Mouse (Mus musculus): ENCODE results near the gene Psmb5. TPM values are rescaled to one million over a fixed set of nuclear protein-coding genes. Genes with fewer than 3 reads are reported as not detected.

Gene Psmb5
- polyA plus RNA-seq (2015; fragmentation: Nextera tagmentation; extraction: Ambion mirVana), result 422 and 424 TPM in 2 replicates

DNA sequence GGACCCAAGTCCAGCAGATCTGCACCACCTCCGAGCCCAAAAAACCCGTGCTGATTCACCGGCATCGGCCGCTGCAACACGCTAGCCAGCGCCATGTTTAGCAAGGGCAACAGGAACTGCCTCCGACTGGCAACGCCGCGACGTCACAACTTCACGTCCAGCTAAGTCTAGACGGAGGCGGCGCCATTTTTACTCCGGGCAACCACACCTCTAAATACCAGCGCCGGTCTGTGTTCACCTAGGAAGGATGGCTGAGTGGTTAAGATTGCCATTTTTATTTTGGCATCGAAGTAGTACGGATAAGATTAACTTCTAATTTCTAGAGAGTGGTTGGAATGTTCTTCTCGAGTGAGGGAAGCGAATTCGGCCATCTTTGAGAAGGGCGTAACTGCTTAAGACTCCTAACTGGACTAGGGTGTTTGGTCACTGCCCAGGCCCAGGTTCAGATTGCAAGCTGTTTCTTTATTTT lies at the start of gene Psmb5:
TSS of gene Psmb5 (minus strand) at position 126 of the 469 bp plus-strand sequence.
- Histone ChIP-seq H3K9me3 (replicated peaks) (no peaks in the 10 kb centered on the region), H3K36me3 (peaks cover 30% of the 10 kb centered on the region), H3K4me1 (peaks cover 12% of the 10 kb centered on the region), H3K4me3 (replicated peaks) (peak within 1 kb of the TSS; percentile 86), H3K9ac (peak within 1 kb of the TSS; percentile 89), H3K27ac (peak within 1 kb of the TSS; percentile 87), H3K4me2 (peak within 1 kb of the TSS; percentile 65), H3K27me3 (no peaks in the 10 kb centered on the region)
- ATAC-seq (replicated peaks; ENCODE audit: low FRiP score), result peak; percentile 89
- WGBS, result under 1% methylated on average over 25 of the region's 25 CpGs

DNA sequence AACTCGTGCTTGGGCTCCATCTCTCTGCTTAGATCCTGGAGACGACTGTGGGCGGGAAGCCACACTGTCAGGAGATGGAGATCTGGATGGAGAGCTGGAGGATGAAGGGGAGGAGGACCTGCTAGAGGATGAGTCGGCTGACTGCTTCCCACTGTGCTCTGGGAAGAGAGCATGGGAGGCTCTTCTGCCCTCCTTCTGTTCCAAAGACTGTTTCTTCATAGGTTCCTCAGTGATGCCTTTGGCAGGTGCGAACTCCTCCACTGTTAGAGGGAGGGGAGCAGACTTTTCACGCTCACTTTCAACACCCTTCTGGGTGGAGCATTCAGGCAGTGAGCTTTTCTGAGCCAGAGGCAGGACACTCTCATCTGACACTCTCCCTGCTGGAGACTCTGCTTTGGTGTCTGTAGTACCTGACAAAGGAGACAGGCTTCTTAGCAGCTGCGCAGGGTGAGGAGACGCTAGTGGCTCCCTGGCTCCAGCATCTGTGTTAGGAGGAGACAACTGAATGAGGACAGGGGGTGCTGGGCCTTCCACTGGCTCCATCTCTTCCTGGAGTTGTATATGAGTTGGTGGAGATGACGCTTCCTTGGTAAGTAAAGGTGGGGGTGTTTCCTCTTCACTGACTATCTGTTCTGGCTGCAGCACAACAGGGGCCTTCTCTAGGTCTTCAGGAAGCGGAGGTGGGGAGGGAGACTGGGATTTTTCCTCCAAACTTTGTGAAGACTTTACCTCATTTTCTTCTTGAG lies 46.8 kb upstream of the Psmb5 start:
- Histone ChIP-seq H3K9ac (no peak overlapping the region), H3K27me3 (no peaks in the 10 kb centered on the region), H3K27ac (no peak overlapping the region), H3K4me1 (no peaks in the 10 kb centered on the region), H3K4me3 (replicated peaks) (no peak overlapping the region), H3K36me3 (peaks cover 97% of the 10 kb centered on the region), H3K4me2 (no peak overlapping the region), H3K9me3 (replicated peaks) (no peaks in the 10 kb centered on the region)
- ATAC-seq (replicated peaks; ENCODE audit: low FRiP score), result no peak
- 86% methylated on average over 10 of the region's 10 CpGs for WGBS

DNA sequence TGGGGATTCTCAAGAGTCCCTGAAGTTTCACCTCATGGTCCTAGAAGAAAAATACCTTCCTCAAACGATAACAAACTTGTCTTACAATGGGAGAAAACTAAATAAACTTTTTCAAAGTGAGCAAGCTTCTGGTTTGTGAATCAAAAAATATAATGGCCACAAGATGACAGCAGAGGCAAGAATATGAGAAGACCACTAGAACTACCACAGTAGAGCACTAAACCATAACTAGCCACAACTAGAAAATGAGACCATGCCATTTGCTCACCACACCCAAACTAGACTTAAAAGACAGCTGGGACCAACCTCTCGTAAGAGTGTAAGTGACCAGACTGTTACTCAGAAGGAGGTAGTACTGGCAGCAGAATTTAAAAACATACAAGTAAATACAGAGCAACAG lies 42.2 kb upstream of the Psmb5 start:
- Histone ChIP-seq H3K4me2 (no peak overlapping the region), H3K4me1 (no peaks in the 10 kb centered on the region), H3K9me3 (replicated peaks) (no peaks in the 10 kb centered on the region), H3K36me3 (peaks cover 100% of the 10 kb centered on the region), H3K27me3 (no peaks in the 10 kb centered on the region), H3K27ac (no peak overlapping the region), H3K4me3 (replicated peaks) (no peak overlapping the region), H3K9ac (no peak overlapping the region)
- WGBS, result 88% methylated on average over 2 of the region's 2 CpGs
- ATAC-seq (replicated peaks; ENCODE audit: low FRiP score), result no peak

DNA sequence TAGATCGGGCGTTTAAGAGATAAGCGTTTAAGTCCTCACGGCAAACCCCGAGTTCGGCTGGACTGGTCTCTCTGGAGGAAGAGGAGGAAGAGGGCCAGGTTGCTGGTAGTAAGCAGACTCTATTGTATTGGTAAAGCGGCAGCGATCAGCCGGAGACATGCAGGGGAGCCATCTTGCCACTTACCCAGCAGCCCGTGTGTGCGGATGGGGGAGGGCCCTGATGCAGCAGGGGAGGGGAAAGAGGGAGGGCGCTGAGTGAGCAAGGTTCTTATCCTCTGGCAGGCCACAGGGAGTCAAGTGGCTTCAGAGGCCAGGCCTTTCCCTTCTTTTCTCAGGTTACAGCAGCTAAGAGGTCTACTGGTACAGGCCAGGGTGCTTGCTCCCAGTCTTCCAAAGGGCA lies 35.7 kb upstream of the Psmb5 start:
- ATAC-seq (replicated peaks; ENCODE audit: low FRiP score), result peak; percentile 92
- WGBS, result 0% methylated on average over 12 of the region's 12 CpGs
- H3K27ac ChIP-seq, result peak overlapping the region; percentile 88
- peak overlapping the region; percentile 86 for H3K9ac ChIP-seq
- H3K4me3 ChIP-seq (replicated peaks), result peak overlapping the region; percentile 71
- no peaks in the 10 kb centered on the region for H3K9me3 ChIP-seq (replicated peaks)
- H3K36me3 ChIP-seq, result peaks cover 76% of the 10 kb centered on the region
- H3K4me2 ChIP-seq, result peak overlapping the region; percentile 79
- H3K4me1 ChIP-seq, result peaks cover 47% of the 10 kb centered on the region
- no peaks in the 10 kb centered on the region for H3K27me3 ChIP-seq

DNA sequence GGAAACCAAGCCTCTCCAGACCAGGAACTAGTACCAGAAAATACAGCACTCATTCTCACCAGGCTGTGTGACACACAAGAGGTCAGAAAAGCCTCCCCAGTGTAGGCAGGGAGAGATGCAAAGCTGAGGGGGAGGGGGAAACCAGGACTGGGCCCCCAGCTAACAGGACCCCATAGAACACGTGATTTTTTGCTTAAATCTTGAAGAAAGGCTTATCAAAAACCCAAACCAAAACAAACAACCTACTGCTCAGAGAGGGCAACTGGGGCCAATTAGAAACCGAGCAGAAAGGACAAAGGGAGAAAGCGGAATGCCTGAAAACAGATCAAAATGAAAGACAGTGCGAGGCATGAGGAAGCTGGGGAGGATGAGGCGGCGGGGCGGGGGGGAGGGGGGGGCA lies 35.0 kb upstream of the Psmb5 start:
- H3K27ac ChIP-seq, result peak overlapping the region; percentile 88
- WGBS, result 0% methylated on average over 7 of the region's 7 CpGs

DNA sequence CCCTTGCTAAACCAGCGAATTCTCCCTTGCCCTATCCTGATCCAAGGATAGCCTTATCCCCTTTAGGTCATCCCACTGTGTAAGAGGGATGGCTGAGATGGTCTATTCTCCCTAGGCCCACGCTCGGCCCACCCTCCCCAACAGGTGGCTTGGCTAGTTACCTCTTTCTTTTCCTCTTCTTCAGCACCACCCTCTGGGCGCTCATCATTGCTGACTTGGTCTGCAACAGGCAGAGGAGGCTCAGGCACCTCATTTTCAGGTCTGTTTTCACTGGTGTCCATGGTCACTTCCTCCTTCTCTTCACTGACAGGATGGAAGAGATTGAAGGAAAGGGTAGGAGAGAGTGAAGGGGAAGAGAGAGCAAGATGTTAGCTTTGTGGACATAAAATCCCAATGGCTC lies 33.7 kb upstream of the Psmb5 start:
- Histone ChIP-seq H3K4me2 (peak overlapping the region; percentile 79), H3K27ac (peak overlapping the region; percentile 88), H3K9ac (peak overlapping the region; percentile 86), H3K4me1 (peaks cover 49% of the 10 kb centered on the region), H3K4me3 (replicated peaks) (0 out of 2 replicates have a peak overlapping the region, but pooled peaks have one; percentile 71), H3K36me3 (peaks cover 76% of the 10 kb centered on the region), H3K9me3 (replicated peaks) (no peaks in the 10 kb centered on the region), H3K27me3 (no peaks in the 10 kb centered on the region)
- WGBS, result 79% methylated on average over 4 of the region's 4 CpGs
- ATAC-seq (replicated peaks; ENCODE audit: low FRiP score), result no peak

More for the DNA sequence above, 35.0 kb upstream of the Psmb5 start:
- H3K36me3 ChIP-seq, result peaks cover 76% of the 10 kb centered on the region
- H3K9ac ChIP-seq, result peak overlapping the region; percentile 86
- peak overlapping the region; percentile 79 for H3K4me2 ChIP-seq
- peaks cover 49% of the 10 kb centered on the region for H3K4me1 ChIP-seq
- ATAC-seq (replicated peaks; ENCODE audit: low FRiP score), result no peak
- no peaks in the 10 kb centered on the region for H3K9me3 ChIP-seq (replicated peaks)
- peak overlapping the region; percentile 71 for H3K4me3 ChIP-seq (replicated peaks)
- no peaks in the 10 kb centered on the region for H3K27me3 ChIP-seq

DNA sequence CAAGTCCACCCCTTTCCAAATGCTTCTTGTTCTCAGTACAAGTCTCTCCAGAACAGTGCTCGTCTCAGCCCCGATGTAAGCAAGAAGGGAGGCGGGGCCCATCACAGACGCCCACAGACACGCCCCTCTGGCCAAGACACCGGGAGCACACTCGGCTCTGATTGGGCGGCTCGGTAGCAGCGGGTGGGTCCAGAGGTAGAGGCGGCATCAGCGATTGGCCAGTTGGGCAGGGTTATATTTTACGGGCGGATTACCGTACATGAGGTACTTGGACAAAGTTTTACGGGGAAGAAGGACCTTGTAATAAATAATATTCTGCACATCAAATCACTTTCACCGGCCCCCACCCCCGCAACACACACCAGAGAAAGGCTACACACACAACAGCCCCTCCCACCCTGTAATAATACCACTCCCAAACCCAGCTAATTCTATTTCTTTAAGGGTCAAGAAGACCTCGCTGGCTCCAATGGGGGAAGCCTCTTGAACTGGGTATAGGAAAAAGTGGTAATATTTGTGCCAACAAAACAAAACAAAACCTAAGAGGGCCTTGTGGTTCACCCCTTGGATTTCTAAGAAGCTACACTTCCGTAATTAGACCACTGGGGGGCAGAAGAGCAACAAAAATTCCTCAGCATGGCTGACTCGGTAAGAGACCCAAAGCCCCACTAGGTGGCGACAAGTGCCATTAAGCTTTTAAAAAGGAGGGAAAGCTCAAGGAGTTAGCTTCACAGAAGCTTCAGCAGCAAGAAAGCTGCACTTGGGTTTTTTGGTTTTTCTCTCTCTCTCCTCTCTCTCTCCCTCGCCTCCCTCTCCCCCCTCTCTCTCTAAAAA lies 33.0 kb upstream of the Psmb5 start:
- no peaks in the 10 kb centered on the region for H3K9me3 ChIP-seq (replicated peaks)
- ATAC-seq (replicated peaks; ENCODE audit: low FRiP score), result peak; percentile 24
- no peak overlapping the region for H3K9ac ChIP-seq
- H3K27me3 ChIP-seq, result no peaks in the 10 kb centered on the region
- H3K36me3 ChIP-seq, result peaks cover 76% of the 10 kb centered on the region
- no peak overlapping the region for H3K4me2 ChIP-seq
- no peak overlapping the region for H3K4me3 ChIP-seq (replicated peaks)
- peak overlapping the region; percentile 88 for H3K27ac ChIP-seq
- peaks cover 49% of the 10 kb centered on the region for H3K4me1 ChIP-seq
- WGBS, result 65% methylated on average over 23 of the region's 23 CpGs

DNA sequence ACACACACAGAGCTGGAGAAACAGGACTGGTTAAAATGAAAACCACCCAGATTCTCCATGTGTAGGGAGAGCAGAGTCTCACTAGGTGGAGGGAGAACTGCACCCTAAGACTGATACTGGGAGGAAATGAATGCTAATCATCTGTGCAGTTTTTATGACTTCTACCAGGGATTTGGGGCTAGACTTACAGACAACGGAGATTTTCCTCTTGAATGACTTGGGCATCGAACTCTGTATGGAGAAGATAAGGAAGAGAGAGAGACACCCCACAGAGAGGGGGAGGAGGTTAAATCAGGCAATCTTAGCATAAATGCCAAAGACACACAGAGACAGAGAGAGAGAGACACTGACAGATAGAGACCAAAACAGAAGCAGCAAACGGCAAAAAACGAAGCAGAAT lies 30.1 kb upstream of the Psmb5 start:
- Histone ChIP-seq H3K36me3 (peaks cover 87% of the 10 kb centered on the region), H3K4me3 (replicated peaks) (no peak overlapping the region), H3K9me3 (replicated peaks) (no peaks in the 10 kb centered on the region), H3K4me1 (peaks cover 38% of the 10 kb centered on the region), H3K4me2 (no peak overlapping the region), H3K9ac (no peak overlapping the region), H3K27ac (no peak overlapping the region), H3K27me3 (no peaks in the 10 kb centered on the region)
- WGBS, result 79% methylated on average over 4 of the region's 4 CpGs
- ATAC-seq (replicated peaks; ENCODE audit: low FRiP score), result no peak

DNA sequence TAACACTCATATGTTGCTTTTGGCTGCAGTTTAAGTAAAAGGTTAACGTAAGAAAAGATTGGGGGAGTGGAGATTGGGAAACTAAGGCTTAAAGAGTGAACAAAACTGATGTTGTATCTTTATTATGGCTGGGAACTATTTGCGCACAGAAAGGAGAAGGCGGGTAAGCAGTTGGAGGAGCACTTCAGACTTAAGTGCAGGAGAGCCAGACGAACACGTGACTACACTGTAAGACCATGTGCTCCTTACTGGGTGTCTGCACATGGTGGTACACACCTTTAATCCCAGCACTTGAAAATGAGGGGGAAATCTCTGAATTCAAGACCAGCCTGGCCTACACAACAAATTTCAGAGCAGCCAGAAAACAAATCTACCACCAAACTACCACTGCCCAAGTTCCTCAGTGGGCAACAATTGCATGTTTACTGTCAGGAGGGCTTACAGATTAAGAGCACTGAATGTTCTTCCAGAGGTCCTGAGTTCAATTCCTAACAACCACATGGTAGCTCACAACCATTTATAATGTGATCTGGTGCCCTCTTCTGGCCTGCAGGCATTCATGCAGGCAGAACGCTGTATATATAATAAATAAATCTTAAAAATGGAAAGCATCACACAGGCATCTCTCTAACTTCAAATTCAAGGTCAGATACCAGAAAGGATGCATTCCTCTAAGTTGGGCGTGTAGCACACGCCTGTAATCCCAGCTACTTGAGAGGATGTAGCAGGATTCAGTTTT lies 29.2 kb upstream of the Psmb5 start:
- H3K36me3 ChIP-seq, result peaks cover 96% of the 10 kb centered on the region

DNA sequence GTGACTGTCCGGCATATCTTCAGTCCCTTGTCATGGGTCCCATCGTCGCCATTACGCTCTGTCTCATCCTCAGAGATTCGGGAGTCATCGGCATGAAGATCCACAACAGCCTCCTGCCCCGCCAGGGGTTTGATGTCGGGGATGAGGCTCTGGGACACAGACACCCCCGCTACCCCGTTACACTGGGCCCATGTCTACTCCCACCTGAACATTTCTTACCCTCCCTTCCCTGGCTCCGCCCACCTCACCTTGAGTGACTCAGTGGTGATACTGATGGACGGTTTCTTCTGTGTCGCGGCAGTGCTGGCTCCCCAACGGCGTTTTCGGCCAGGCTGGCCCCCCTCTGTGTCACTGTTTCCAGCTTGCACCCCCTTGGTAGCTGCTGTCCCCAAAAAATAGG lies 28.6 kb upstream of the Psmb5 start:
- Histone ChIP-seq H3K27ac (no peak overlapping the region), H3K27me3 (no peaks in the 10 kb centered on the region), H3K4me2 (no peak overlapping the region), H3K36me3 (peaks cover 91% of the 10 kb centered on the region), H3K4me1 (peaks cover 28% of the 10 kb centered on the region), H3K9ac (no peak overlapping the region), H3K4me3 (replicated peaks) (no peak overlapping the region), H3K9me3 (replicated peaks) (no peaks in the 10 kb centered on the region)
- 92% methylated on average over 17 of the region's 17 CpGs for WGBS
- no peak for ATAC-seq (replicated peaks; ENCODE audit: low FRiP score)

More for the DNA sequence above, 29.2 kb upstream of the Psmb5 start:
- H3K9ac ChIP-seq, result no peak overlapping the region
- no peak overlapping the region for H3K4me3 ChIP-seq (replicated peaks)
- no peaks in the 10 kb centered on the region for H3K9me3 ChIP-seq (replicated peaks)
- H3K4me2 ChIP-seq, result no peak overlapping the region
- no peak for ATAC-seq (replicated peaks; ENCODE audit: low FRiP score)
- 89% methylated on average over 8 of the region's 8 CpGs for WGBS
- H3K27me3 ChIP-seq, result no peaks in the 10 kb centered on the region
- H3K4me1 ChIP-seq, result peaks cover 30% of the 10 kb centered on the region
- no peak overlapping the region for H3K27ac ChIP-seq

DNA sequence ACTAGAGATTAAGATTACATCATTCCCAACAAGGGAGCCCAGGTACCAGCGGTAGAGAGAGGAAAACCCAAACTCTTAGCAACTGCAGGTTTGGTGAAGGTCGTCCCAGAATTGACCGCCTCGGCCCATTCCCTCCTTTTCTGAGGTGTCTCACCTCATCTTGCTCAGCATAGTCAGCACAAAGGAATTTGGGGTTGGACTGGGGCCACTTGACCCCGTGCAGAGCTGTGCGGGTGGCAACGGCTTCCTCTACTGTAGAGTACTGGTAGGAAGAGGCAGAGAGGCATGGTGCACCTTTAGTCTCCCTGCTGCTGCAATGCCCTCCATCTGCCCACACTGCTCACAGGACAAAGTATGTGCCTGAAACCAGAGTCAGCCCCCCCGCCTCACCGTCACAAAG lies 26.5 kb upstream of the Psmb5 start:
- Histone ChIP-seq H3K27me3 (no peaks in the 10 kb centered on the region), H3K4me1 (peaks cover 28% of the 10 kb centered on the region), H3K4me2 (no peak overlapping the region), H3K9me3 (replicated peaks) (no peaks in the 10 kb centered on the region), H3K9ac (no peak overlapping the region), H3K36me3 (peaks cover 71% of the 10 kb centered on the region), H3K27ac (no peak overlapping the region), H3K4me3 (replicated peaks) (no peak overlapping the region)
- 85% methylated on average over 9 of the region's 9 CpGs for WGBS
- ATAC-seq (replicated peaks; ENCODE audit: low FRiP score), result no peak

All from kidney, embryonic 15.5 days (tissue).